Mouse (Mus musculus) forebrain, embryonic 14.5 days (tissue): ENCODE results near the gene Tmed5. TPM values are rescaled to one million over a fixed set of nuclear protein-coding genes. Genes with fewer than 3 reads are reported as not detected.

Experiments
- ATAC-seq: fragments of 200-750 bp; cut with Nextera tagmentation; 2 replicates; pipeline ENCODE4 v1.8.0; 2017; ENCODE audit warnings: mild to moderate bottlenecking, moderate library complexity
- DNase-seq: peaks from one replicate; pipeline ENCODE4 v3.0.0-alpha.2; 2015; ENCODE audit warnings: low spot score
- H3K27ac ChIP-seq: fragments of 300-500 bp; sonication (generic); 2 replicates; pipeline ENCODE4 v1.5.1; 2014; ENCODE audit warnings: low read depth, mild to moderate bottlenecking, control low read depth, low read length, moderate library complexity
- H3K27me3 ChIP-seq: fragments of 300-500 bp; sonication (generic); replicated peaks from 2 replicates; pipeline ENCODE4 v1.6.1; 2014; ENCODE audit warnings: low read length, control low read depth, mixed read lengths; ENCODE audit not compliant: control insufficient read depth, insufficient read depth
- H3K36me3 ChIP-seq: fragments of 300-500 bp; sonication (generic); 2 replicates; pipeline ENCODE4 v1.6.1; 2014; ENCODE audit warnings: low read length, control low read depth; ENCODE audit not compliant: control insufficient read depth, insufficient read depth
- H3K4me1 ChIP-seq: fragments of 300-500 bp; sonication (generic); 2 replicates; pipeline ENCODE4 v1.6.1; 2014; ENCODE audit warnings: antibody characterized with exemption, low read length, control low read depth; ENCODE audit not compliant: control insufficient read depth, insufficient read depth
- H3K4me2 ChIP-seq: fragments of 300-500 bp; sonication (generic); 2 replicates; pipeline ENCODE4 v1.6.1; 2014; ENCODE audit warnings: mild to moderate bottlenecking, control low read depth, low read length
- H3K4me3 ChIP-seq: fragments of 300-500 bp; sonication (generic); 2 replicates; pipeline ENCODE4 v1.5.1; 2014; ENCODE audit warnings: low read depth, low read length, control low read depth
- H3K9ac ChIP-seq: fragments of 300-500 bp; sonication (generic); 2 replicates; pipeline ENCODE4 v1.6.1; 2014; ENCODE audit warnings: mild to moderate bottlenecking, low read length, control low read depth, moderate library complexity
- H3K9me3 ChIP-seq: fragments of 300-500 bp; sonication (generic); replicated peaks from 2 replicates; pipeline ENCODE4 v1.6.1; 2016; ENCODE audit warnings: low read length, control low read depth, mixed read lengths; ENCODE audit not compliant: control insufficient read depth
- WGBS: fragments of 180-500 bp; shearing (Covaris S2); extraction: QIAGEN DNeasy Blood & Tissue Kit; methylation state at CpG from one replicate; pipeline ENCODE4 v1.1.7; 2014; 5-methylcytosine and 5-hydroxymethylcytosine counted together
- polyA plus RNA-seq: library from polyadenylated mRNA; unstranded; fragments of >200 nt; fragmentation: Nextera tagmentation; extraction: Ambion mirVana; gene quantifications from 2 replicates; pipeline ENCODE4 v1.2.1, GENCODE M21; 2014

The Tmed5 gene
- polyA plus RNA-seq: 17.2 and 18.1 TPM in 2 replicates

GRCm38 (mm10) chr5:108132441-108133243, at the start of gene Tmed5, which contains the start of gene Ccdc18:
Gene Tmed5, minus strand, starts transcription at chr5:108132620.
Gene Ccdc18, plus strand, starts transcription at chr5:108132875.
- Histone ChIP-seq H3K4me1 (peaks cover 7% of the 10 kb centered on the region), H3K9ac (peak within 1 kb of the TSS; percentile 80), H3K36me3 (0 out of 2 replicates have a peak, but pooled peaks cover 4% of the 10 kb centered on the region), H3K4me2 (peak within 1 kb of the TSS; percentile 74), H3K4me3 (peak within 1 kb of the TSS; percentile 82), H3K27ac (peak within 1 kb of the TSS; percentile 84), H3K27me3 (no peaks in the 10 kb centered on the region), H3K9me3 (no peaks in the 10 kb centered on the region)
- DNase-seq (peak; percentile 99), ATAC-seq (peak; percentile 99)
- WGBS: under 1% methylated on average over 65 of the region's 65 CpGs

- no peak overlapping the region for H3K4me2 ChIP-seq
- no peak overlapping the region for H3K4me3 ChIP-seq
- H3K27ac ChIP-seq: no peak overlapping the region
- no peaks in the 10 kb centered on the region for H3K4me1 ChIP-seq
- ATAC-seq (no peak), DNase-seq (peak; percentile 41)
- 8% methylated on average over 1 of the region's 1 CpGs for WGBS
- no peaks in the 10 kb centered on the region for H3K36me3 ChIP-seq
- H3K9ac ChIP-seq: no peak overlapping the region
- H3K9me3 ChIP-seq: no peaks in the 10 kb centered on the region
- H3K27me3 ChIP-seq: no peaks in the 10 kb centered on the region
Observed at GRCm38 (mm10) chr5:108163695-108164094, 31.3 kb upstream of the Tmed5 start.

GRCm38 (mm10) chr5:108160796-108161195, 28.4 kb upstream of the Tmed5 start:
- ATAC-seq (no peak), DNase-seq (no peak)
- no peaks in the 10 kb centered on the region for H3K36me3 ChIP-seq
- H3K4me3 ChIP-seq: no peak overlapping the region
- H3K4me1 ChIP-seq: no peaks in the 10 kb centered on the region
- WGBS: 87% methylated on average over 2 of the region's 2 CpGs
- no peak overlapping the region for H3K27ac ChIP-seq
- H3K9me3 ChIP-seq: no peaks in the 10 kb centered on the region
- no peak overlapping the region for H3K4me2 ChIP-seq
- H3K9ac ChIP-seq: no peak overlapping the region
- no peaks in the 10 kb centered on the region for H3K27me3 ChIP-seq

- 93% methylated on average over 1 of the region's 1 CpGs for WGBS
- no peak for ATAC-seq
Observed at GRCm38 (mm10) chr5:108152592-108152991, 20.2 kb upstream of the Tmed5 start.

GRCm38 (mm10) chr5:108131849-108132440, 475 bp downstream of the Tmed5 start:
- peak; percentile 45 for ATAC-seq
- peak; percentile 39 for DNase-seq
- 0 out of 2 replicates have a peak, but pooled peaks cover 4% of the 10 kb centered on the region for H3K36me3 ChIP-seq
- peak overlapping the region; percentile 74 for H3K4me2 ChIP-seq
- H3K4me1 ChIP-seq: peaks cover 7% of the 10 kb centered on the region
- peak overlapping the region; percentile 80 for H3K9ac ChIP-seq
- under 1% methylated on average over 32 of the region's 32 CpGs for WGBS
- peak overlapping the region; percentile 84 for H3K27ac ChIP-seq
- H3K4me3 ChIP-seq: peak overlapping the region; percentile 82
- no peaks in the 10 kb centered on the region for H3K9me3 ChIP-seq
- no peaks in the 10 kb centered on the region for H3K27me3 ChIP-seq

More at GRCm38 (mm10) chr5:108152592-108152991, 20.2 kb upstream of the Tmed5 start:
- no peak for DNase-seq
- no peak overlapping the region for H3K4me3 ChIP-seq
- H3K27ac ChIP-seq: no peak overlapping the region
- no peaks in the 10 kb centered on the region for H3K9me3 ChIP-seq
- no peaks in the 10 kb centered on the region for H3K36me3 ChIP-seq
- no peaks in the 10 kb centered on the region for H3K4me1 ChIP-seq
- no peaks in the 10 kb centered on the region for H3K27me3 ChIP-seq
- H3K4me2 ChIP-seq: no peak overlapping the region
- no peak overlapping the region for H3K9ac ChIP-seq

- WGBS: 91% methylated on average over 9 of the region's 9 CpGs
- H3K4me2 ChIP-seq: no peak overlapping the region
- H3K9ac ChIP-seq: no peak overlapping the region
- no peak for DNase-seq
- no peaks in the 10 kb centered on the region for H3K9me3 ChIP-seq
- H3K4me1 ChIP-seq: no peaks in the 10 kb centered on the region
- peaks cover 9% of the 10 kb centered on the region; the same call in 1 of the 2 replicates for H3K36me3 ChIP-seq
- no peak overlapping the region for H3K4me3 ChIP-seq
- H3K27ac ChIP-seq: no peak overlapping the region
- ATAC-seq: no peak
- H3K27me3 ChIP-seq: no peaks in the 10 kb centered on the region
Observed at GRCm38 (mm10) chr5:108120221-108120900, 12.1 kb downstream of the Tmed5 start.

- Histone ChIP-seq H3K27me3 (no peaks in the 10 kb centered on the region), H3K4me2 (no peak overlapping the region), H3K36me3 (0 out of 2 replicates have a peak, but pooled peaks cover 3% of the 10 kb centered on the region), H3K4me3 (no peak overlapping the region), H3K9me3 (no peaks in the 10 kb centered on the region), H3K4me1 (no peaks in the 10 kb centered on the region), H3K9ac (no peak overlapping the region), H3K27ac (no peak overlapping the region)
- no peak for ATAC-seq
- 92% methylated on average over 4 of the region's 4 CpGs for WGBS
- DNase-seq: no peak
Observed at GRCm38 (mm10) chr5:108117693-108118092, 14.7 kb downstream of the Tmed5 start.

GRCm38 (mm10) chr5:108109346-108109745, 23.1 kb downstream of the Tmed5 start:
- Histone ChIP-seq H3K36me3 (peaks cover 32% of the 10 kb centered on the region), H3K9me3 (no peaks in the 10 kb centered on the region), H3K27ac (no peak overlapping the region), H3K4me3 (no peak overlapping the region), H3K4me1 (no peaks in the 10 kb centered on the region), H3K27me3 (no peaks in the 10 kb centered on the region), H3K9ac (no peak overlapping the region), H3K4me2 (no peak overlapping the region)
- DNase-seq (no peak), ATAC-seq (no peak)
- 94% methylated on average over 7 of the region's 7 CpGs for WGBS
